Mouse (Mus musculus): ENCODE data around the gene Egfl8.

Gene Egfl8

GRCm38 (mm10) chr17:34615871-34616270, at the start of gene Egfl8:
TSS of gene Egfl8 (minus strand) at chr17:34615971.
- no peak for DNase-seq (ENCODE audit: low spot score)

- no peak for DNase-seq (ENCODE audit: low spot score)
These were observed 48.7 kb upstream of the Egfl8 start for GRCm38 (mm10) chr17:34664472-34664871.

- DNase-seq (ENCODE audit: low spot score): no peak
These were observed 47.8 kb upstream of the Egfl8 start for GRCm38 (mm10) chr17:34663558-34663957.

- DNase-seq (ENCODE audit: low spot score): no peak
These were observed 47.2 kb upstream of the Egfl8 start for GRCm38 (mm10) chr17:34662978-34663377.

GRCm38 (mm10) chr17:34662468-34662867, 46.7 kb upstream of the Egfl8 start:
- no peak for DNase-seq (ENCODE audit: low spot score)

GRCm38 (mm10) chr17:34661121-34661591, 45.4 kb upstream of the Egfl8 start:
- DNase-seq (ENCODE audit: low spot score): no peak

GRCm38 (mm10) chr17:34660259-34660820, 44.6 kb upstream of the Egfl8 start:
- no peak for DNase-seq (ENCODE audit: low spot score)

GRCm38 (mm10) chr17:34659897-34660214, 44.1 kb upstream of the Egfl8 start:
- no peak for DNase-seq (ENCODE audit: low spot score)

- DNase-seq (ENCODE audit: low spot score): no peak
These were observed 43.6 kb upstream of the Egfl8 start for GRCm38 (mm10) chr17:34659181-34659896.

GRCm38 (mm10) chr17:34658591-34658990, 42.8 kb upstream of the Egfl8 start:
- no peak for DNase-seq (ENCODE audit: low spot score)

GRCm38 (mm10) chr17:34658145-34658544, 42.4 kb upstream of the Egfl8 start:
- no peak for DNase-seq (ENCODE audit: low spot score)

GRCm38 (mm10) chr17:34657271-34657670, 41.5 kb upstream of the Egfl8 start:
- DNase-seq (ENCODE audit: low spot score): no peak

GRCm38 (mm10) chr17:34656666-34657065, 40.9 kb upstream of the Egfl8 start:
- DNase-seq (ENCODE audit: low spot score): no peak

GRCm38 (mm10) chr17:34655581-34655991, 39.8 kb upstream of the Egfl8 start:
- no peak for DNase-seq (ENCODE audit: low spot score)

GRCm38 (mm10) chr17:34655160-34655559, 39.4 kb upstream of the Egfl8 start:
- no peak for DNase-seq (ENCODE audit: low spot score)

- no peak for DNase-seq (ENCODE audit: low spot score)
These were observed 38.6 kb upstream of the Egfl8 start for GRCm38 (mm10) chr17:34654392-34654791.

GRCm38 (mm10) chr17:34653746-34654285, 38.0 kb upstream of the Egfl8 start:
- no peak for DNase-seq (ENCODE audit: low spot score)

- DNase-seq (ENCODE audit: low spot score): no peak
These were observed 37.2 kb upstream of the Egfl8 start for GRCm38 (mm10) chr17:34652985-34653384.

- DNase-seq (ENCODE audit: low spot score): no peak
These were observed 36.8 kb upstream of the Egfl8 start for GRCm38 (mm10) chr17:34652546-34652945.

GRCm38 (mm10) chr17:34651507-34652221, 35.9 kb upstream of the Egfl8 start:
- no peak for DNase-seq (ENCODE audit: low spot score)

- no peak for DNase-seq (ENCODE audit: low spot score)
These were observed 35.0 kb upstream of the Egfl8 start for GRCm38 (mm10) chr17:34650781-34651180.

- DNase-seq (ENCODE audit: low spot score): no peak
These were observed 33.5 kb upstream of the Egfl8 start for GRCm38 (mm10) chr17:34649106-34649864.
